Mouse (Mus musculus): Measurements from ENCODE around the gene Pik3c2g.

The Pik3c2g gene

GRCm38 (mm10) chr6:139735708-139736626, 148.9 kb downstream of the Pik3c2g start:
- DNase-seq = no peak

DNA sequence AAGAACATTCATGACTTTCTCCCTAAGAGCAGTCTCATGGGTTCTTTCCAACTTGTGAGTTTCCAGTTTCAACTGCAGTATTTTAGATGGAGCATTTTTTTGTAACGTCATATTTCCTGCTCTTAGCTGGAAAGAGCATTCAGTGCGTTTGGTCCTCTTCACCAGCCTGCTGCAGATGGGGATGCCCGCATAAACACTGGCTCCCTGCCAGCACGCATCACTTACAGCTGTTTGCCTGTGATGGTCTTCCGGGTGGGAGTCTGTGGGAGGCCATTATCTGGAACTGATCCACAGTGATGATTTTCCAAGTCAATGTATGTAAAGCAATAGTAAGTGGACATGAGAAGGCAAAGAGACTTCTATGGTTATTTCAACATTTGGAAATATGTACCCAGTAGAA, 151.3 kb downstream of the Pik3c2g start:
- no peak for DNase-seq

DNA sequence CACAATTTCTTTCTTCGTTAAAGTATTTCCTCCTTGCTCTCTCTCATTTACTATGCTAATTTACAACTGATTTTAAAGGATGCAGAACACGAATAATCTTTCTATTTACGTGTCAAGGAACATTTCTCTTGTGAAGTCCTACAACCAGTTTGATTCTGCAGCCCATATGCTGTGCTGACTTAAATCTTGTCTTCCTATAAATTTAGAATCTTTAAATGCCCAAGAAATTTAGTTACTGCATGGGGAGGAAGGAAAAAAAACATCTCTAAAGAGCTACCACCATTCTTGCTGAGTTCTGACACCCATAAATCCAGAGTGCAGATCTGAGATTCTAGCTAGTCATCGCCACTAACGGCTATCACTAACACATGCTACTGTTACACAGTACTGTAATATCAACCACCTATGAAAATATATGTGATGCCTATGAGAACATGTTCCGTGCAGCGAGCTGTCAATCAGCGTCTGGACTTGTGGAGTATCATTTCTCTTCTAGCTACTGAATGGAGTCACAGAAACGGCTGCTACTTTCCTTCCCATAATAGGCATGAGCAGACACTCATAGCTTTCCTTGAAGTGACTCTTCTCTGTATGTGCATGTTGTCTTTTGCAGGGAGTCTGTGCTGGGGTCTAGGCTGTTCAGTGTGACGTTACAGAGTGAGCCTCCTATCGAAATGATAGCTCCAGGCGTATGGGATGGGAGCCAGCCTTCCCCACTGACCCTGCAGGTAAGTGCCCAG, 155.8 kb downstream of the Pik3c2g start:
- no peak for DNase-seq

GRCm38 (mm10) chr6:139746758-139747479, 159.9 kb downstream of the Pik3c2g start:
- no peak for DNase-seq

GRCm38 (mm10) chr6:139748091-139748771, 161.2 kb downstream of the Pik3c2g start:
- no peak for DNase-seq

- DNase-seq = no peak
Measured at GRCm38 (mm10) chr6:139750599-139750998, 163.6 kb downstream of the Pik3c2g start.

DNA sequence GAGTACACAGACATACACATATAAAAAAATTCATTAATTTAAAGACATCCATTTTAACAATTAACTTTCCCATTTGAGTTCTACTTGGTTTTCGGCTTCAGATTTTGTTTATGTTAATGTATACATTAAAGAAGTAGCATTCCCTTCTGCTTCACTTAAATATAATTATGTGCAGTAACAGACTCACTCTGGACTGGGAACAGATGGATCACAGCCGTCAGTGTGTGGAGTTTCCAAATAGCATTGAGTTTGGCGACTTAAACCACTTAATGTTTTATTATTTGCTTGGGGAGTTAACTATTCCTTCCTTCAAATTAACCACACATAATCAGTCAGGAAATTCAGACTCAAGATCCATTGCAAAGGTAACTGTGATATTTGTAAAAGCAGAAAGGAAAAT, 164.0 kb downstream of the Pik3c2g start:
- DNase-seq = no peak

DNA sequence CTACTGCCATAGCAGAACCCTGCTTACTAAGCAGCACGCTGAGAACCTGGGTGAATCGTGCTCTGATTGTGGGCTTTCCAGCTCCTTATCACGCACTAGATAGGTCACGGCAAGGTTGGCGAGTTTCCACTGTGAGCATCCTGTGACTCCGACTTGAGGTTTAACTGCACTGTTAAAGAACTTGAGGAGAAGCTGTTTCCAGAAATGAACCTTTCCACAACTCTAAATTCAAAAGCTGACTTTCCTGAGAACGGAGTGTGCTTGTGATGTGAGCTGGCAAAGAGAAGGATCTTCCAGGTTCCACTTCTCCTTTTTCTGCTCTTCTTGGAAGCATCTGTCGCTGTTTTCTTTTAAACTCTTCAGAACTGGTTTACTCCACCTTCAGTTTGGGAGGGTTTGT, 170.9 kb downstream of the Pik3c2g start:
- DNase-seq = no peak

GRCm38 (mm10) chr6:139760978-139761377, 174.0 kb downstream of the Pik3c2g start:
- DNase-seq = no peak

DNA sequence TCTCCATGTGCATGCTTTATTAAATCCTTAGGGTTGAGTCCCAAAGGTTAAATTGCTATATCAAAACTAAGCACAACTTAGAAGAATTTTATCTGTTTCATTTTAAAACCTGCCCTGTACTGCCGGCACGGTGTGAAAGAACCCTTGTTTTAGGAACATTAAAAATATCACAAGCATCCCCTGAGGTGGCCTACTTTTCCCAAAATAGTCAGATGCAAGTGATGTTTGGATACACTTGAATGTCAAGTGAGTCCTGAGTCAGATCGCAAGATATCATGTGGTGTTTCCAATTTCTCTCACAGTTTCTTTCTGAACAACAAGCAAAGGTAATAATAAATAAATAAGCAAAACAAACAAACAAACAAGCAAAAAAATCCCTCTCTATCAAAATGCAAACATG, 177.4 kb downstream of the Pik3c2g start:
- no peak for DNase-seq

GRCm38 (mm10) chr6:139769744-139770473, 182.9 kb downstream of the Pik3c2g start:
- DNase-seq = no peak

DNA sequence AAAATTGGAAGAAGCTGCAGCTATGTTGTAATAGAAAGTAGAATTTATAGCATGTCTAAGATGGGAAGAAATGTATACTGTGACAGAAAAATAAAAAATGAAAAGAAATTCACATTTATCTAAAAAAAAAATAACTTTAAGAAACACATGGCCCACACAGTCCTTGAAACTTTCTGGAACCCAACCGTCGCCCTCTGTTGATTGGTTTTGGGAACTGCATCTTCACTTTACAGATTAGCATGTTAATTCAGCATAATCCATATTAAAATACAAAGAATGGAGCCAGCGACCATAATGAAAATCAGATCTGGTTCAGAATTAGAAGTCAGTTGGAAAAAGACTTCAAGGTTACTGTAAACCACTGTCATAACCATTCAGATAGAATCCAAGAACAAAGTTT, 183.5 kb downstream of the Pik3c2g start:
- no peak for DNase-seq

DNA sequence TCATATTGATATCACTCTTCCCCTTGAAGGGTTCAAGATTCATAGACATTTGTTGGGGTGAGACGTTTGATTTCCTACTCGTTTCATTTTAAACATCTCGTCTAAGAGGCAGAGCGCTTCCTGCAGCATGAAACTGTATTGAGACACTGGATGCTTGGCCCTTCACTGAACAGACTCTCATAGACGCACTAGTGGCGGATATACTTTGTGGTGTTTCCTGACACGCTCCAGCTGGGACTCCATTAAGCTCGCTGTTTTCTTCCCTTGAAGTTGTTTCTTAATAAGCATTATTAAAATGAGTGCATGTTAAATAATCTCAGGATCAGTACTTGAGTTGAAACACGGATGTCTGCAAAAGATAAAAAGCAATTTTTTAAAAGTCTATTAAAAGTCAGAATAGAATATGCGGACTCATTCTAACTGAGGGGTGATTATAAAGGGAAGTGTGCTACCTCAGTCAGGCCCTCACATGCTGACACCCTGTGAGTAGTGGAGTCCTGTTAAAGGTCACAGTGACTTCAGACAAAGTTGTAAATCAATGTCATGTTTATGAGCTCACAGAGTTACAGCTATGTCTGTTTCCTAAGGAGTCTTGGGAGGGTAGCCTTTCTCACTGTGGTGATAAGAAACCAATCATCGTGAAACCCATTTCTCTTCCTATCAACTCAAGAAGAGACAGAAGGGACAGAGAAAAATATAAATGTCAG, 190.7 kb downstream of the Pik3c2g start:
- DNase-seq = no peak

DNA sequence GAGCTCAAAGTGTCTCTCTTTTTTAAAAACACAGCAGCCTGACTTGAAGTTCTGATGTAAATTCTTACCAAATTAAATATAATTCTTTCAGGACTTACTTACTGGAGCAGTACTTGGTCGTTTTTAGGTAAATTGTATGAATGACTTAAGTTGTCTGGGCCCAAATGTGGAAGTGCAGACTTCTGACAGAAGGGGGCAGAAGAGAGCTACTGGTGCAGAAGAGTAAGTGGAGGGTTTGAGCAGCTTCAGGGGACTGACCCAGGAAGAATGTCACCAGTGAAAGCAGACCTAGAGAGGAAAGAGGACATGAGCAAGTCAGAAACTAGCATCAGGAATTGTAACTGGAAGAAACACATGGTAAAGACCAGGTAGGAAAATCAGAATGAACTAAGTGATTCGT, 193.0 kb downstream of the Pik3c2g start:
- DNase-seq = no peak

GRCm38 (mm10) chr6:139789479-139789878, 202.5 kb downstream of the Pik3c2g start:
- no peak for DNase-seq

DNA sequence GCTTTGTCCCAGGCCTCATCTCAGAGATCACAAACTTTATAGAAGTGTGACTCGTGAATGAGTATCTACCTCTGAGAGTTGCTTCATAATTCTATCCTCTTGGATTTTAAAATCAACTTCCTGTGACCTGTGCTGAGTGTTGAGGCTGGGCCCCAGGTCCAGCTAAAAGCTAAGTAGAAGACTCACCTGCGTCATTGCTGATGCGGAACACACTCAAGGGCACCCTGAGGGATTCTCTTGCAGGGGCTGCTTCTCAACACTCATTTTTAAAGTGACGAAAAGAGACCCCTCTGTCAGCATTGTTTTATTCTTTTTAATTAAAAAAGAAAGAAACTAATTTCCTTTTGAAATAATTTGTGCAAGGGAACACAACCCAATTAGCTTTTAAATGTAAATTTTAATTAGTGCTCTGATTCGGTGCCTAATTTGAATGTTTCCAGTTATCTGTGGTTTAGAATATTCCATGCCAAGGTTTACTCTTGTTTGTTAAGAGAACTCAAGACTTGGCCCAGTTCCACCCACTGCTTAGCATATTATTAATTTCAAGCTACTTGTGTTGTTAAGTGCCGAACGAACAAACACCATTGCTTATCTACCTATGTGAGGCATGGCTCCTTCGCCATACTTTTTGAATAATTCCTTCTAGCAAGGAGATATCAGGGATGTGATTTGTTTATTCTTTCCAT, 212.7 kb downstream of the Pik3c2g start:
- no peak for DNase-seq

DNA sequence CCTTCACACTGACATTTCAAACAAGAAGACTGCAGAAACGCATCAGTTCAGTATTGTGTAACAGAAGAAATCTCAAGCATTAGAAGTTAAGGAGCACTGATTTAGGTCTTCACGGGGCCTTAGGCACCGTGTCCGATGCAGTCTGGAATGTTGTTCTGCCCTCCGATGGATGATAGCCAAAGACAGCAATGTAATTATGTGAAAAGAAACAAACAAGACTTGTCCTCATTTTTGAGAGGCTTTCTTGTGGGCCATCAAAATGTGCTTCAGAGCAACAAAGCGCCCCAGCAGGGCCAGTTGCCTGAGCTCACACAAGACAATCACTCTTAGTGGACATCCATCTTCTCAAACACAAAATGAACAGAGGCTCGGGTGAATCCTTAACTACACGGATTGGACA, 234.9 kb downstream of the Pik3c2g start:
- DNase-seq = no peak

- DNase-seq = no peak
Measured at GRCm38 (mm10) chr6:139838239-139838638, 251.2 kb downstream of the Pik3c2g start.

DNA sequence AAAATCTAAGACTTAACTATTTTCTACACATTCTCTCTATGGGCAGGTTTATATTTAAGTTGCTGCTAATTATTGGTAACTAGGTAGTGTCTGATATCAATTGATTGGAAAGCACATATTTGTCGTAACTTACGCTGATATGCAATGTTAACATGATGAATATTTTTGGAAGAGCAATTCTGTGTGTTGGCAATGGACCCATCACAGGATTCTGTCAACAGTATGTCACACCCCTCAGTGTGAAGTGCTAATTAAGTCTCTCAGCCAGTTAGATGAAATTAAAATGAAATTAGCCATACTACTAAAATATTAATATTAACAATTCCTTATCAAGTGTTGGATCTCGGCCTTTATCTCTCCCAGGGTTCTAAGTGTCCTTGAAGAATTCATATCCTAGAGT, 251.7 kb downstream of the Pik3c2g start:
- no peak for DNase-seq

DNA sequence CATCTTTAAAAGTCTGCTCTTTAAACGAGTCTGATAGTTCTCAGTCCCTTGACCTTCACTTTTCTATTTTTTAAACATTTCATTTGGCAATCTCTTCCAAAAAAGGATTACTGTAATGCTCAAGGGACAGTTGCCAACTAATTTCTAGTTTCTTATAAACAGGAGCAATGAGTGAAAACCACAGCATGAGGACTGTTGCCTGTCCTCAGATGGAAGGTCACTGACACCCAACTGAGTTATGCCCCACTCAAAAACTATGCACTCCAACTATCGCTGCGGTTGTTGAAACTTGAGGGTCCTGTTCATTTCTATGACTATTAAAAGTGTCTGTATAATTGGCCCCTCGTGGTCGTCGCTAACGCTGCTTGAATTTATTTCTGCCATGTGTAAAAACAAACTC, 252.9 kb downstream of the Pik3c2g start:
- no peak for DNase-seq

DNA sequence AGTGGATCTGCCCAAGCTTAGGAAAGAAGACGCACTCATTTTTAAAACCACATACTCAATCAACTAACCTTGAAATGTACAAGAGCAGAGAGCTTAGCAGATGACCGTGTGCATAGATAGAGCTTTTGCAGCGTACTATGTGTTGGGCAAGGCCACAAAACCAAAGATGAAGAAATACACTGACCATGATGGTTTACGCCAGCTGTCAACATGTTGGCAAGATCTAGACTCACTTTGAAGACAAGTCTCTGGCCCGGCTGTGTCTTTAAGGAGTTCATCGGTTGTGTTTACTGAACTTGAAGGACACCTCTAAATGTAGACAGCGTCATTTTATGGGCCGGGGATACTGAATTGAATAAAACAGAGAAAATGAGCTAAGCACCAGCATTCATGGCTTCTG, 254.3 kb downstream of the Pik3c2g start:
- no peak for DNase-seq
